Mouse (Mus musculus) embryonic fibroblast, embryonic 13.5 days (primary cell): ENCODE measurements around the gene Wnt10a.

ENCODE experiments used
- CTCF ChIP-seq: IDR thresholded peaks from 2 replicates; pipeline ENCODE4 v1.5.1; 2011; ENCODE audit warnings: mild to moderate bottlenecking, control low read depth, low read length, moderate library complexity, borderline replicate concordance; ENCODE audit not compliant: insufficient read depth
- POLR2A ChIP-seq: IDR thresholded peaks from 2 replicates; pipeline ENCODE4 v1.6.1; 2011; ENCODE audit warnings: low read depth, mild to moderate bottlenecking, control low read depth, low read length, moderate library complexity

DNA sequence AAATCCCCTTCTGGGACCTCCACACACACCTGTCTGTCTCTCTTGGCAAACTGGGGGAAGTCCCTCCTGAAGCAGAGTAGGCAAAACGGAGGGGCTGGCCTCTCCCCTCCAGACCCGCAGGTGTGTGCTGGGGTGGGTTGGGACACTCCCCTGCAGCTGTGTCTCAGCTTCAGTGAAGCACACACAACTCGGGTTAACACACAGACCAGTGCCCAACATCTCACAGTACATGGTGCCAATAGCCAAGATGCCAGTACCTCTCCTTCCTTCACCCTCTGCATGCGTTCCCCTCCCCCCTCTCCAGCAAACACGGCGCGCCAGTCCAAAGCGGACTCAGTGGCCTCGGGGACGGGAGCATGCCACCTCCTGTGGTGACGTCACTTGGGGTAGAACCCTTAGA, at the start of gene Wnt10a:
- no peak for TF ChIP-seq CTCF
- no peak for TF ChIP-seq POLR2A
